Mouse (Mus musculus): ENCODE data around the gene Pdgfb. TPM values are rescaled to one million over a fixed set of nuclear protein-coding genes. Genes with fewer than 3 reads are reported as not detected.

Gene Pdgfb
- total RNA-seq, 1 experiment, result 9.5 TPM

DNA sequence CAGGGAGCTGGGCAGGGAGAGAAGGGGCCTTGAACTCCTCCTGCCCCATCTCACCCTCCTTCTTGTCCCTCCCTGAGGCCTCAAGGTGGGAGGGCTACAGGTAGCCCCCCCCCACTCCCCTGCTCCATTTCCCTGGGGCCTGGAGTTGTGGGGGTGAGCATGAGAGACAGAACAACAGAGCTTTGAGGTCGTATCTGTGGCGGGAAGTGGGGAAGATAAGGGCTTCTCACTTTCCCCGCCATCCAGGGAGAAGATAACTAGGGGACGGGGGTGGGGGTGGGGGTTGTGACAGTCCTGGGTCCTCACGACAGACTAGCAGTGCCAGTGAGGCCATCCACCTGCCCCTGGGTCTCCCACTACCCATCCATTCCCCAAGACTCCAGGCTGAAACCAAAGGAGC is 33.2 kb upstream of the Pdgfb start:
- DNase-seq (ENCODE audit: low read depth, low spot score), result no peak
- no peak overlapping the region for H3K27ac ChIP-seq (ENCODE audit: insufficient read depth, low read depth, low read length, poor library complexity, severe bottlenecking)
- TF ChIP-seq HCFC1 (IDR thresholded peaks at IDR 0.05; ENCODE audit: borderline replicate concordance, insufficient read depth, low read length), result no peak
- no peak for TF ChIP-seq MAFK (IDR thresholded peaks at IDR 0.05; ENCODE audit: insufficient read depth, low read depth, low read length)
- no peak for TF ChIP-seq ZNF384 (IDR thresholded peaks at IDR 0.05; ENCODE audit: low read depth, low read length)
- no peak for TF ChIP-seq CHD2 (IDR thresholded peaks at IDR 0.05; ENCODE audit: low read depth, low read length)
- no peak for TF ChIP-seq ZC3H11A (IDR thresholded peaks at IDR 0.05; ENCODE audit: borderline replicate concordance, low read depth, low read length)
- no peak overlapping the region for H3K9ac ChIP-seq (ENCODE audit: insufficient read depth, low read depth, low read length, poor library complexity, severe bottlenecking)
- no peak overlapping the region for H3K4me3 ChIP-seq (ENCODE audit: insufficient read depth in 1 of 2, low read depth in 1 of 2, low read length in 2 of 2, poor library complexity in 1 of 2, severe bottlenecking in 1 of 2)
- no peaks in the 10 kb centered on the region for H3K9me3 ChIP-seq (ENCODE audit: control insufficient read depth, insufficient read depth, low read depth, low read length)
- H3K36me3 ChIP-seq (ENCODE audit: control insufficient read depth, insufficient read depth, low read length, poor library complexity, severe bottlenecking), result no peaks in the 10 kb centered on the region
- H3K4me1 ChIP-seq (ENCODE audit: control insufficient read depth in 2 of 2, insufficient read depth in 2 of 2, low read length in 2 of 2, poor library complexity in 1 of 2), result peaks cover 0 to 6% of the 10 kb centered on the region in 2 experiments; a peak in 1 of 4 replicates
- in situ Hi-C loops (cut with MboI; ENCODE audit: low sequenced_read_pairs in 2 of 2, unreplicated experiment in 2 of 2), result no loop called here

DNA sequence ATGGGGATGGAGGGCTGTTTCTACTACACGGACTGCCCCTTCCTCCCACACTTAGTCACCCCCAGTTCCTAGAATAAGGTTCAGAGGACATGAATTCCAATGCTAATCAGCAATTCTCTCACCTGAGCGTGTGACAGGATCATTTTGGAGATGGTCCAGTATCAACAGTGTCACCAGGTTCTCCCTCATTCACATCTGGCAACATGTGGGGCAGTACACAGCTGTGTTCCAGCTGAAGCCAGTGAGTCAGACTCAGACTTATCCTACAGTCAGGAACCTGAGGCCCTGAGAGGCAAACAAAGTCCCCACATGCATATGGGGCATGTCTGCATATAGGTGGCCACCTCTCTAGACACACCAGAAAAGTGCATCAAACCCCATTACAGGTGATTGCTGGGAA is 32.5 kb upstream of the Pdgfb start:
- no peak for TF ChIP-seq HCFC1 (IDR thresholded peaks at IDR 0.05; ENCODE audit: borderline replicate concordance, insufficient read depth, low read length)
- TF ChIP-seq ZNF384 (IDR thresholded peaks at IDR 0.05; ENCODE audit: low read depth, low read length), result no peak
- TF ChIP-seq ZC3H11A (IDR thresholded peaks at IDR 0.05; ENCODE audit: borderline replicate concordance, low read depth, low read length), result no peak
- no peak for TF ChIP-seq CHD2 (IDR thresholded peaks at IDR 0.05; ENCODE audit: low read depth, low read length)
- TF ChIP-seq MAFK (IDR thresholded peaks at IDR 0.05; ENCODE audit: insufficient read depth, low read depth, low read length), result no peak
- no peak for DNase-seq (ENCODE audit: low read depth, low spot score)
- H3K9ac ChIP-seq (ENCODE audit: insufficient read depth, low read depth, low read length, poor library complexity, severe bottlenecking), result no peak overlapping the region
- H3K4me1 ChIP-seq (ENCODE audit: control insufficient read depth in 2 of 2, insufficient read depth in 2 of 2, low read length in 2 of 2, poor library complexity in 1 of 2), result peaks cover 0 to 6% of the 10 kb centered on the region in 2 experiments; a peak in 1 of 4 replicates
- H3K9me3 ChIP-seq (ENCODE audit: control insufficient read depth, insufficient read depth, low read depth, low read length), result no peaks in the 10 kb centered on the region
- no peak overlapping the region for H3K27ac ChIP-seq (ENCODE audit: insufficient read depth, low read depth, low read length, poor library complexity, severe bottlenecking)
- no peak overlapping the region for H3K4me3 ChIP-seq (ENCODE audit: insufficient read depth in 1 of 2, low read depth in 1 of 2, low read length in 2 of 2, poor library complexity in 1 of 2, severe bottlenecking in 1 of 2)
- H3K36me3 ChIP-seq (ENCODE audit: control insufficient read depth, insufficient read depth, low read length, poor library complexity, severe bottlenecking), result no peaks in the 10 kb centered on the region
- in situ Hi-C loops (cut with MboI; ENCODE audit: low sequenced_read_pairs in 2 of 2, unreplicated experiment in 2 of 2), result no loop called here

- H3K9me3 ChIP-seq (ENCODE audit: control insufficient read depth, insufficient read depth, low read depth, low read length), result no peaks in the 10 kb centered on the region
- H3K4me3 ChIP-seq (ENCODE audit: insufficient read depth in 1 of 2, low read depth in 1 of 2, low read length in 2 of 2, poor library complexity in 1 of 2, severe bottlenecking in 1 of 2), result no peak overlapping the region
- in situ Hi-C loops (cut with MboI; ENCODE audit: low sequenced_read_pairs in 2 of 2, unreplicated experiment in 2 of 2), result no loop called here
- no peak overlapping the region for H3K27ac ChIP-seq (ENCODE audit: insufficient read depth, low read depth, low read length, poor library complexity, severe bottlenecking)
- no peak for DNase-seq (ENCODE audit: low read depth, low spot score)
- no peak overlapping the region for H3K9ac ChIP-seq (ENCODE audit: insufficient read depth, low read depth, low read length, poor library complexity, severe bottlenecking)
- no peaks in the 10 kb centered on the region for H3K36me3 ChIP-seq (ENCODE audit: control insufficient read depth, insufficient read depth, low read length, poor library complexity, severe bottlenecking)
- TF ChIP-seq MAFK (IDR thresholded peaks at IDR 0.05; ENCODE audit: insufficient read depth, low read depth, low read length) (no peak), ZNF384 (IDR thresholded peaks at IDR 0.05; ENCODE audit: low read depth, low read length) (no peak), CHD2 (IDR thresholded peaks at IDR 0.05; ENCODE audit: low read depth, low read length) (no peak), HCFC1 (IDR thresholded peaks at IDR 0.05; ENCODE audit: borderline replicate concordance, insufficient read depth, low read length) (no peak), ZC3H11A (IDR thresholded peaks at IDR 0.05; ENCODE audit: borderline replicate concordance, low read depth, low read length) (no peak)
- H3K4me1 ChIP-seq (ENCODE audit: control insufficient read depth in 2 of 2, insufficient read depth in 2 of 2, low read length in 2 of 2, poor library complexity in 1 of 2), result peaks cover 0 to 2% of the 10 kb centered on the region in 2 experiments; a peak in 1 of 4 replicates
Measured at GRCm38 (mm10) chr15:80045749-80046148, 31.0 kb upstream of the Pdgfb start.

DNA sequence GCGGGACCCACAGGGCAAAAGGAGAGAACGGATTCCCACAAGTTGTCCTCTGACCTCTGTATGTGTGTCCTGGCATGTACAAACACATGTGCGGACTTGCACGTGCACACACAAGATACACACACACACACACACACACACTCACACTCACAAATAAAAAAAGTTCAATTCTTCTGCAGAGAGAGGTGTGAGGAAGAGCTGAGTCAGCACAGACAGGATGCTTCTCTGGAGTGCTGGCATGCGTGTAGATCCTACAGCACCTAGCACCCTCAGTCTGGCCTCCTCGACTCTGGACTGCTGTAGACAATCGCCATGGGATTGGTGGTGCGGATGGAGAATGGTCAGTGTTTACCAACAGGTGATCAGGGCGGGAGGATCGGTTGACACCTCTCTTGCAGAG is 29.5 kb upstream of the Pdgfb start:
- Histone ChIP-seq H3K9me3 (ENCODE audit: control insufficient read depth, insufficient read depth, low read depth, low read length) (no peaks in the 10 kb centered on the region), H3K27ac (ENCODE audit: insufficient read depth, low read depth, low read length, poor library complexity, severe bottlenecking) (no peak overlapping the region), H3K4me3 (ENCODE audit: insufficient read depth in 1 of 2, low read depth in 1 of 2, low read length in 2 of 2, poor library complexity in 1 of 2, severe bottlenecking in 1 of 2) (no peak overlapping the region), H3K36me3 (ENCODE audit: control insufficient read depth, insufficient read depth, low read length, poor library complexity, severe bottlenecking) (no peaks in the 10 kb centered on the region), H3K9ac (ENCODE audit: insufficient read depth, low read depth, low read length, poor library complexity, severe bottlenecking) (no peak overlapping the region), H3K4me1 (ENCODE audit: control insufficient read depth in 2 of 2, insufficient read depth in 2 of 2, low read length in 2 of 2, poor library complexity in 1 of 2) (no peaks in the 10 kb centered on the region)
- no peak for DNase-seq (ENCODE audit: low read depth, low spot score)
- TF ChIP-seq MAFK (IDR thresholded peaks at IDR 0.05; ENCODE audit: insufficient read depth, low read depth, low read length) (peak; percentile 71), ZC3H11A (IDR thresholded peaks at IDR 0.05; ENCODE audit: borderline replicate concordance, low read depth, low read length) (no peak)
- in situ Hi-C loops (cut with MboI; ENCODE audit: low sequenced_read_pairs in 2 of 2, unreplicated experiment in 2 of 2), result no loop called here

DNA sequence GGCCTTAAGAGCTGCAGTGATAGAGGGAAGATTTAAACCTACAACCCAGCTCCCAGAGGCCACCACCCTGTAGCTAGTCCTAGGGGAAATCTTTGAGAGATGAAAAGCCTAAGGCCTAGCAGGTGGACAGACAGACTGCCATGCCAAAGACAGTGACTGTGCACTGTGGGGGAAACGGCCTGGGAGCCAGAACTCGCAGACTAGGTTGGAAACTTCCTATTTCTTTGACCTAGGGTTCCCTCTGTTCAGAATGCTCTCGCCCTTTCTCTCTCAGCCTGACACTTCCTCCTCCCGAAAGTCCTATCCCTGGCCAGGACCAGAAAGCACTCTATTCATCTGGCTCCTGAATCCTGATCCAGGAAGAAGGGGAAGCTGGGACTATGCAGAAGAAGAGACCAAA is 27.4 kb upstream of the Pdgfb start:
- in situ Hi-C loops (cut with MboI; ENCODE audit: low sequenced_read_pairs in 2 of 2, unreplicated experiment in 2 of 2), result no loop called here
- Histone ChIP-seq H3K9me3 (ENCODE audit: control insufficient read depth, insufficient read depth, low read depth, low read length) (no peaks in the 10 kb centered on the region), H3K9ac (ENCODE audit: insufficient read depth, low read depth, low read length, poor library complexity, severe bottlenecking) (no peak overlapping the region), H3K27ac (ENCODE audit: insufficient read depth, low read depth, low read length, poor library complexity, severe bottlenecking) (no peak overlapping the region), H3K4me3 (ENCODE audit: insufficient read depth in 1 of 2, low read depth in 1 of 2, low read length in 2 of 2, poor library complexity in 1 of 2, severe bottlenecking in 1 of 2) (no peak overlapping the region), H3K36me3 (ENCODE audit: control insufficient read depth, insufficient read depth, low read length, poor library complexity, severe bottlenecking) (no peaks in the 10 kb centered on the region), H3K4me1 (ENCODE audit: control insufficient read depth in 2 of 2, insufficient read depth in 2 of 2, low read length in 2 of 2, poor library complexity in 1 of 2) (no peaks in the 10 kb centered on the region)
- no peak for DNase-seq (ENCODE audit: low read depth, low spot score)
- TF ChIP-seq MAFK (IDR thresholded peaks at IDR 0.05; ENCODE audit: insufficient read depth, low read depth, low read length), result no peak
- no peak for TF ChIP-seq ZNF384 (IDR thresholded peaks at IDR 0.05; ENCODE audit: low read depth, low read length)
- no peak for TF ChIP-seq CHD2 (IDR thresholded peaks at IDR 0.05; ENCODE audit: low read depth, low read length)
- TF ChIP-seq HCFC1 (IDR thresholded peaks at IDR 0.05; ENCODE audit: borderline replicate concordance, insufficient read depth, low read length), result no peak
- no peak for TF ChIP-seq ZC3H11A (IDR thresholded peaks at IDR 0.05; ENCODE audit: borderline replicate concordance, low read depth, low read length)

Data from ES-E14 (cell line).